Mouse (Mus musculus) neural tube, embryonic 15.5 days (tissue): ENCODE measurements around the gene Olfr524. TPM values are rescaled to one million over a fixed set of nuclear protein-coding genes. Genes with fewer than 3 reads are reported as not detected.

ENCODE experiments used
- ATAC-seq: fragments of 200-750 bp; cut with Nextera tagmentation; 2 replicates; pipeline ENCODE4 v1.8.0; 2017; ENCODE audit warnings: mild to moderate bottlenecking, moderate TSS enrichment, moderate library complexity; ENCODE audit not compliant: low FRiP score
- H3K27ac ChIP-seq: fragments of 300-500 bp; sonication (generic); replicated peaks from 2 replicates; pipeline ENCODE4 v1.5.1; 2015; ENCODE audit warnings: mild to moderate bottlenecking, inconsistent platforms
- H3K27me3 ChIP-seq: fragments of 300-500 bp; sonication (generic); replicated peaks from 2 replicates; pipeline ENCODE4 v1.6.1; 2015; ENCODE audit warnings: inconsistent platforms
- H3K36me3 ChIP-seq: fragments of 300-500 bp; sonication (generic); 2 replicates; pipeline ENCODE4 v1.6.1; 2015; ENCODE audit warnings: inconsistent platforms
- H3K4me1 ChIP-seq: fragments of 300-500 bp; sonication (generic); 2 replicates; pipeline ENCODE4 v1.6.1; 2015; ENCODE audit warnings: inconsistent platforms
- H3K4me2 ChIP-seq: fragments of 300-500 bp; sonication (generic); 2 replicates; pipeline ENCODE4 v1.6.1; 2015; ENCODE audit warnings: inconsistent platforms, mild to moderate bottlenecking, moderate library complexity
- H3K4me3 ChIP-seq: fragments of 300-500 bp; sonication (generic); replicated peaks from 2 replicates; pipeline ENCODE4 v1.5.1; 2015; ENCODE audit warnings: mild to moderate bottlenecking, inconsistent platforms
- H3K9ac ChIP-seq: fragments of 300-500 bp; sonication (generic); replicated peaks from 2 replicates; pipeline ENCODE4 v1.6.1; 2015; ENCODE audit warnings: mild to moderate bottlenecking, inconsistent platforms
- H3K9me3 ChIP-seq: fragments of 300-500 bp; sonication (generic); replicated peaks from 2 replicates; pipeline ENCODE4 v1.6.1; 2016; ENCODE audit warnings: inconsistent platforms
- WGBS: fragments of 180-500 bp; shearing (Covaris S2); methylation state at CpG from one replicate; pipeline ENCODE4 v1.1.7; 2015; ENCODE audit warnings: mixed read lengths; 5-methylcytosine and 5-hydroxymethylcytosine counted together
- polyA plus RNA-seq: library from polyadenylated mRNA; unstranded; fragments of >200 nt; fragmentation: Nextera tagmentation; extraction: Ambion mirVana; gene quantifications from 2 replicates; pipeline ENCODE4 v1.2.1, GENCODE M21; 2015

Olfr524 gene
- 0.63 TPM in 1 of 2 replicates, not detected in the other for polyA plus RNA-seq

GRCm38 (mm10) chr7:140205864-140206263, at the start of gene Olfr524:
Gene Olfr524, minus strand, starts transcription at chr7:140205964.
- no peak within 1 kb of the TSS for H3K27ac ChIP-seq
- H3K27me3 ChIP-seq, result no peaks in the 10 kb centered on the region
- ATAC-seq, result no peak
- H3K36me3 ChIP-seq, result no peaks in the 10 kb centered on the region
- no peak within 1 kb of the TSS for H3K9ac ChIP-seq
- no peaks in the 10 kb centered on the region for H3K9me3 ChIP-seq
- H3K4me3 ChIP-seq, result no peak within 1 kb of the TSS
- H3K4me2 ChIP-seq, result no peak within 1 kb of the TSS
- no peaks in the 10 kb centered on the region for H3K4me1 ChIP-seq

- H3K4me3 ChIP-seq, result no peak overlapping the region
- no peak for ATAC-seq
- H3K27me3 ChIP-seq, result no peaks in the 10 kb centered on the region
- H3K4me2 ChIP-seq, result no peak overlapping the region
- H3K27ac ChIP-seq, result no peak overlapping the region
- 85% methylated on average over 7 of the region's 7 CpGs for WGBS
- no peaks in the 10 kb centered on the region for H3K4me1 ChIP-seq
- no peak overlapping the region for H3K9ac ChIP-seq
- H3K36me3 ChIP-seq, result no peaks in the 10 kb centered on the region
- H3K9me3 ChIP-seq, result no peaks in the 10 kb centered on the region
Observed at GRCm38 (mm10) chr7:140253780-140254299, 48.1 kb upstream of the Olfr524 start.

GRCm38 (mm10) chr7:140247216-140247615, 41.5 kb upstream of the Olfr524 start, which contains the start of gene 5830411N06Rik:
Gene 5830411N06Rik, plus strand, starts transcription at chr7:140247284.
- 86% methylated on average over 4 of the region's 4 CpGs for WGBS

GRCm38 (mm10) chr7:140233696-140234095, 27.9 kb upstream of the Olfr524 start:
- Histone ChIP-seq H3K4me2 (no peak overlapping the region), H3K4me3 (no peak overlapping the region), H3K9me3 (no peaks in the 10 kb centered on the region), H3K27ac (no peak overlapping the region), H3K9ac (no peak overlapping the region), H3K4me1 (no peaks in the 10 kb centered on the region), H3K27me3 (no peaks in the 10 kb centered on the region), H3K36me3 (no peaks in the 10 kb centered on the region)
- ATAC-seq, result no peak
- WGBS, result 96% methylated on average over 3 of the region's 3 CpGs

More at GRCm38 (mm10) chr7:140247216-140247615, 41.5 kb upstream of the Olfr524 start, which contains the start of gene 5830411N06Rik:
- Histone ChIP-seq H3K9me3 (0 out of 2 replicates have a peak, but pooled peaks cover 3% of the 10 kb centered on the region), H3K4me2 (no peak within 1 kb of the TSS), H3K4me1 (no peaks in the 10 kb centered on the region), H3K36me3 (no peaks in the 10 kb centered on the region), H3K27ac (no peak within 1 kb of the TSS), H3K9ac (no peak within 1 kb of the TSS), H3K4me3 (no peak within 1 kb of the TSS), H3K27me3 (no peaks in the 10 kb centered on the region)
- ATAC-seq, result no peak

- 65% methylated on average over 2 of the region's 2 CpGs for WGBS
- Histone ChIP-seq H3K9me3 (no peaks in the 10 kb centered on the region), H3K4me1 (no peaks in the 10 kb centered on the region), H3K4me2 (no peak overlapping the region), H3K27ac (no peak overlapping the region), H3K4me3 (no peak overlapping the region), H3K36me3 (no peaks in the 10 kb centered on the region), H3K27me3 (no peaks in the 10 kb centered on the region), H3K9ac (no peak overlapping the region)
- ATAC-seq, result no peak
Observed at GRCm38 (mm10) chr7:140231026-140231425, 25.3 kb upstream of the Olfr524 start.

GRCm38 (mm10) chr7:140228476-140228875, 22.7 kb upstream of the Olfr524 start:
- no peaks in the 10 kb centered on the region for H3K27me3 ChIP-seq
- H3K4me1 ChIP-seq, result no peaks in the 10 kb centered on the region
- WGBS, result 87% methylated on average over 13 of the region's 13 CpGs
- no peaks in the 10 kb centered on the region for H3K9me3 ChIP-seq
- no peak for ATAC-seq
- no peak overlapping the region for H3K4me3 ChIP-seq
- no peak overlapping the region for H3K4me2 ChIP-seq
- H3K36me3 ChIP-seq, result no peaks in the 10 kb centered on the region
- H3K27ac ChIP-seq, result no peak overlapping the region
- H3K9ac ChIP-seq, result no peak overlapping the region

- Histone ChIP-seq H3K36me3 (no peaks in the 10 kb centered on the region), H3K9ac (no peak overlapping the region), H3K27ac (no peak overlapping the region), H3K9me3 (no peaks in the 10 kb centered on the region), H3K4me3 (no peak overlapping the region), H3K4me1 (no peaks in the 10 kb centered on the region), H3K27me3 (no peaks in the 10 kb centered on the region), H3K4me2 (no peak overlapping the region)
- WGBS, result 86% methylated on average over 13 of the region's 13 CpGs
- ATAC-seq, result no peak
Observed at GRCm38 (mm10) chr7:140224209-140224608, 18.4 kb upstream of the Olfr524 start.

- H3K27ac ChIP-seq, result no peak overlapping the region
- H3K4me1 ChIP-seq, result no peaks in the 10 kb centered on the region
- H3K9me3 ChIP-seq, result no peaks in the 10 kb centered on the region
- no peak overlapping the region for H3K4me3 ChIP-seq
- no peaks in the 10 kb centered on the region for H3K27me3 ChIP-seq
- H3K9ac ChIP-seq, result no peak overlapping the region
- no peaks in the 10 kb centered on the region for H3K36me3 ChIP-seq
- no peak overlapping the region for H3K4me2 ChIP-seq
- ATAC-seq, result no peak
- WGBS, result 88% methylated on average over 4 of the region's 4 CpGs
Observed at GRCm38 (mm10) chr7:140220375-140220774, 14.6 kb upstream of the Olfr524 start.

- no peak overlapping the region for H3K4me3 ChIP-seq
- H3K9me3 ChIP-seq, result no peaks in the 10 kb centered on the region
- no peaks in the 10 kb centered on the region for H3K4me1 ChIP-seq
- H3K9ac ChIP-seq, result no peak overlapping the region
- H3K36me3 ChIP-seq, result no peaks in the 10 kb centered on the region
- no peak overlapping the region for H3K27ac ChIP-seq
- H3K27me3 ChIP-seq, result no peaks in the 10 kb centered on the region
- H3K4me2 ChIP-seq, result no peak overlapping the region
- no peak for ATAC-seq
- 27% methylated on average over 1 of the region's 1 CpGs for WGBS
Observed at GRCm38 (mm10) chr7:140219268-140219667, 13.5 kb upstream of the Olfr524 start.

GRCm38 (mm10) chr7:140217967-140218366, 12.2 kb upstream of the Olfr524 start, which contains the start of gene Cd163l1:
Gene Cd163l1, plus strand, starts transcription at chr7:140218267.
- no peak within 1 kb of the TSS for H3K9ac ChIP-seq
- no peaks in the 10 kb centered on the region for H3K9me3 ChIP-seq
- no peak for ATAC-seq
- H3K4me2 ChIP-seq, result no peak within 1 kb of the TSS
- no peaks in the 10 kb centered on the region for H3K36me3 ChIP-seq
- H3K27ac ChIP-seq, result no peak within 1 kb of the TSS
- no peaks in the 10 kb centered on the region for H3K27me3 ChIP-seq
- H3K4me1 ChIP-seq, result no peaks in the 10 kb centered on the region
- whole genome bisulfite sequencing, result 82% methylated on average over 2 of the region's 2 CpGs
- H3K4me3 ChIP-seq, result no peak within 1 kb of the TSS

- 81% methylated on average over 5 of the region's 5 CpGs for WGBS
- Histone ChIP-seq H3K4me1 (no peaks in the 10 kb centered on the region), H3K36me3 (no peaks in the 10 kb centered on the region), H3K27ac (no peak overlapping the region), H3K4me2 (no peak overlapping the region), H3K9ac (no peak overlapping the region), H3K9me3 (no peaks in the 10 kb centered on the region), H3K4me3 (no peak overlapping the region), H3K27me3 (no peaks in the 10 kb centered on the region)
- no peak for ATAC-seq
Observed at GRCm38 (mm10) chr7:140213841-140214240, 8.1 kb upstream of the Olfr524 start.

- Histone ChIP-seq H3K4me2 (no peak overlapping the region), H3K9me3 (no peaks in the 10 kb centered on the region), H3K4me1 (no peaks in the 10 kb centered on the region), H3K4me3 (no peak overlapping the region), H3K36me3 (no peaks in the 10 kb centered on the region), H3K9ac (no peak overlapping the region), H3K27me3 (no peaks in the 10 kb centered on the region), H3K27ac (no peak overlapping the region)
- no peak for ATAC-seq
- WGBS, result 86% methylated on average over 3 of the region's 3 CpGs
Observed at GRCm38 (mm10) chr7:140208677-140209076, 2.9 kb upstream of the Olfr524 start.
